Mouse (Mus musculus) hindbrain, embryonic 14.5 days (tissue): Measurements from ENCODE around the gene 1700013G24Rik. TPM values are rescaled to one million over a fixed set of nuclear protein-coding genes. Genes with fewer than 3 reads are reported as not detected.

Experiments
- ATAC-seq: fragments of 200-750 bp; cut with Nextera tagmentation; 2 replicates; pipeline ENCODE4 v1.8.0; 2017; ENCODE audit warnings: moderate number of reproducible peaks, mild to moderate bottlenecking, moderate TSS enrichment, moderate library complexity; ENCODE audit not compliant: low FRiP score
- DNase-seq: peaks from one replicate; pipeline ENCODE4 v3.0.0-alpha.2; 2015; ENCODE audit warnings: low spot score
- H3K27ac ChIP-seq: fragments of 300-500 bp; sonication (generic); 2 replicates; pipeline ENCODE4 v1.5.1; 2014; ENCODE audit warnings: mild to moderate bottlenecking, moderate library complexity
- H3K27me3 ChIP-seq: fragments of 300-500 bp; sonication (generic); 2 replicates; pipeline ENCODE4 v1.6.1; 2014; ENCODE audit warnings: mild to moderate bottlenecking, low read length, mixed read lengths; ENCODE audit not compliant: control insufficient read depth, insufficient read depth
- H3K36me3 ChIP-seq: fragments of 300-500 bp; sonication (generic); replicated peaks from 2 replicates; pipeline ENCODE4 v1.6.1; 2014; ENCODE audit not compliant: control insufficient read depth, insufficient read depth
- H3K4me1 ChIP-seq: fragments of 300-500 bp; sonication (generic); replicated peaks from 2 replicates; pipeline ENCODE4 v1.6.1; 2014; ENCODE audit warnings: antibody characterized with exemption, low read length, mixed read lengths; ENCODE audit not compliant: control insufficient read depth, insufficient read depth
- H3K4me2 ChIP-seq: fragments of 300-500 bp; sonication (generic); replicated peaks from 2 replicates; pipeline ENCODE4 v1.6.1; 2014; ENCODE audit warnings: mild to moderate bottlenecking, moderate library complexity
- H3K4me3 ChIP-seq: fragments of 300-500 bp; sonication (generic); replicated peaks from 2 replicates; pipeline ENCODE4 v1.5.1; 2014; ENCODE audit warnings: mild to moderate bottlenecking, low read length
- H3K9ac ChIP-seq: fragments of 300-500 bp; sonication (generic); 2 replicates; pipeline ENCODE4 v1.6.1; 2014
- H3K9me3 ChIP-seq: fragments of 300-500 bp; sonication (generic); 2 replicates; pipeline ENCODE4 v1.6.1; 2016; ENCODE audit warnings: low read length; ENCODE audit not compliant: control insufficient read depth
- WGBS: fragments of 180-500 bp; shearing (Covaris S2); extraction: QIAGEN DNeasy Blood & Tissue Kit; methylation state at CpG from one replicate; pipeline ENCODE4 v1.1.7; 2014; 5-methylcytosine and 5-hydroxymethylcytosine counted together
- polyA plus RNA-seq: library from polyadenylated mRNA; unstranded; fragments of >200 nt; fragmentation: Nextera tagmentation; extraction: Ambion mirVana; gene quantifications from 2 replicates; pipeline ENCODE4 v1.2.1, GENCODE M21; 2014

The 1700013G24Rik gene
- polyA plus RNA-seq, 1 experiment from 2014 or later = not detected

- Histone ChIP-seq H3K4me1 (peaks cover 20% of the 10 kb centered on the region), H3K4me2 (no peak overlapping the region), H3K27ac (no peak overlapping the region), H3K4me3 (no peak overlapping the region), H3K9ac (no peak overlapping the region), H3K9me3 (no peaks in the 10 kb centered on the region), H3K36me3 (no peaks in the 10 kb centered on the region), H3K27me3 (no peaks in the 10 kb centered on the region)
- DNase-seq = no peak
- WGBS = 16% methylated on average over 19 of the region's 19 CpGs
- ATAC-seq = no peak
Measured at GRCm38 (mm10) chr4:137480191-137480992, 27.3 kb downstream of the 1700013G24Rik start.

GRCm38 (mm10) chr4:137480993-137481340 is 27.9 kb downstream of the 1700013G24Rik start:
- H3K36me3 ChIP-seq = no peaks in the 10 kb centered on the region
- H3K4me3 ChIP-seq = no peak overlapping the region
- peaks cover 25% of the 10 kb centered on the region for H3K4me1 ChIP-seq
- H3K27ac ChIP-seq = no peak overlapping the region
- H3K4me2 ChIP-seq = no peak overlapping the region
- ATAC-seq = no peak
- 23% methylated on average over 1 of the region's 1 CpGs for WGBS
- H3K9ac ChIP-seq = no peak overlapping the region
- H3K9me3 ChIP-seq = no peaks in the 10 kb centered on the region
- no peaks in the 10 kb centered on the region for H3K27me3 ChIP-seq
- DNase-seq = no peak

- no peak overlapping the region for H3K9ac ChIP-seq
- no peaks in the 10 kb centered on the region for H3K36me3 ChIP-seq
- WGBS = 61% methylated on average over 13 of the region's 13 CpGs
- no peak overlapping the region for H3K27ac ChIP-seq
- H3K4me1 ChIP-seq = peaks cover 25% of the 10 kb centered on the region
- no peaks in the 10 kb centered on the region for H3K27me3 ChIP-seq
- ATAC-seq (no peak), DNase-seq (no peak)
- no peaks in the 10 kb centered on the region for H3K9me3 ChIP-seq
- H3K4me2 ChIP-seq = no peak overlapping the region
- H3K4me3 ChIP-seq = no peak overlapping the region
Measured at GRCm38 (mm10) chr4:137481381-137482030, 28.4 kb downstream of the 1700013G24Rik start.

- no peak overlapping the region for H3K9ac ChIP-seq
- H3K4me1 ChIP-seq = peaks cover 35% of the 10 kb centered on the region
- ATAC-seq = no peak
- no peaks in the 10 kb centered on the region for H3K36me3 ChIP-seq
- no peaks in the 10 kb centered on the region for H3K9me3 ChIP-seq
- no peak overlapping the region for H3K4me2 ChIP-seq
- H3K27me3 ChIP-seq = no peaks in the 10 kb centered on the region
- H3K4me3 ChIP-seq = no peak overlapping the region
- H3K27ac ChIP-seq = no peak overlapping the region
- DNase-seq = no peak
- WGBS = 75% methylated on average over 16 of the region's 16 CpGs
Measured at GRCm38 (mm10) chr4:137483871-137484270, 30.8 kb downstream of the 1700013G24Rik start.

DNA sequence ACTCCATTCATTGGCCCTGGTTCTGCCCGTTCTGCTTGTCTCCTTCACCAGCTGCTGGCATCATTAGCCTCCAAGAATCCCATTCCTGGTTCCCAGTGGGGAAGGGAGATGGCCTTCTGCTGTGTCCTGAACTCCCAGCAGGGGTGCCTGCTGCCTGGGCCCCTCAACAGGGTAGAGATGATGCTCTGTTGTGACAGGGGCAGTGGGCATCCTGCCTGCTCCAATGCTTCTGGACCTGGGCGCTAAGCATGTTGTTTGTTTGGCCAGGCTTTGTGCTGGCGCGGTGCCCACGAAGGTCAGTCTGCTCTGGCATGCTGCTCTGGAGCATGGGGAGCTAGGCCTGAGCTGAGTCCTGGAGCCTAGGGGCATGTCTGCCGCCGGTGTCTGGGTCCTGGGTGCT is 31.5 kb downstream of the 1700013G24Rik start:
- no peaks in the 10 kb centered on the region for H3K9me3 ChIP-seq
- peaks cover 39% of the 10 kb centered on the region for H3K4me1 ChIP-seq
- no peak overlapping the region for H3K4me2 ChIP-seq
- WGBS = 63% methylated on average over 7 of the region's 7 CpGs
- DNase-seq (peak; percentile 55), ATAC-seq (no peak)
- H3K4me3 ChIP-seq = no peak overlapping the region
- H3K27me3 ChIP-seq = no peaks in the 10 kb centered on the region
- H3K9ac ChIP-seq = no peak overlapping the region
- H3K27ac ChIP-seq = no peak overlapping the region
- H3K36me3 ChIP-seq = no peaks in the 10 kb centered on the region

DNA sequence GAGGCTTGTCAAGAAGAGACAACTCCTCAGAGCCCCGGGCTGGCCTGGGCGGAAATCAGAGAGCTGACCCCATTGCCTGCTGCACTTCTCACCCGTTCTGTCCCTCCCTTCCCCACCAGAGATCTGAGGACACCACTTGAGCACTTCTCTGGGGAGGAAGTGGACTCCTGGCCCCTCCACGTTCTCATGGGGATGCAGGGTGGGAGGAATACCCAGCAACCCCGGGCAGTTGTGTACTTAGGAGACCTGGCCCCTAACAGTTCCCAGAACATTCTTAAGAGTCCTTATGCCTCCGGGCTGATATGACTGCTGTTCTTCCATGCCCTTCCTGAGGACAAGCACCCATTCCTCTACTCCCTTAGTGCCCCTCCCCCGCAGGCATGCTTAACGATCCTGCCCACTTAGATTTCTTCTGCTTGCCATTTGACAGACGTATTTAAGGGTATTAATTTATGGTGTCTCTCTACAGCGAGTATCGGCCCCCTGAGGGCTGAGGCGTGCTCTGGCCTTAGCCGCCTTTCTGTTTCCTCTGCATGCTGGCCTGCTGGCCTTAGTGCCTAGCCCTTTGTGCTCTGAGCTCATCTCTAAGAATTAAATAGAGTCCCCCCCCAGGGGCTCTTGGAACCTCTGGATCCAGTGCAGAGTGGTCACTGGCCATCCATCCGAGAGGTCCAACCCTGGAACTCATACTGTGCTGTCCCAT is 32.3 kb downstream of the 1700013G24Rik start:
- DNase-seq = no peak

DNA sequence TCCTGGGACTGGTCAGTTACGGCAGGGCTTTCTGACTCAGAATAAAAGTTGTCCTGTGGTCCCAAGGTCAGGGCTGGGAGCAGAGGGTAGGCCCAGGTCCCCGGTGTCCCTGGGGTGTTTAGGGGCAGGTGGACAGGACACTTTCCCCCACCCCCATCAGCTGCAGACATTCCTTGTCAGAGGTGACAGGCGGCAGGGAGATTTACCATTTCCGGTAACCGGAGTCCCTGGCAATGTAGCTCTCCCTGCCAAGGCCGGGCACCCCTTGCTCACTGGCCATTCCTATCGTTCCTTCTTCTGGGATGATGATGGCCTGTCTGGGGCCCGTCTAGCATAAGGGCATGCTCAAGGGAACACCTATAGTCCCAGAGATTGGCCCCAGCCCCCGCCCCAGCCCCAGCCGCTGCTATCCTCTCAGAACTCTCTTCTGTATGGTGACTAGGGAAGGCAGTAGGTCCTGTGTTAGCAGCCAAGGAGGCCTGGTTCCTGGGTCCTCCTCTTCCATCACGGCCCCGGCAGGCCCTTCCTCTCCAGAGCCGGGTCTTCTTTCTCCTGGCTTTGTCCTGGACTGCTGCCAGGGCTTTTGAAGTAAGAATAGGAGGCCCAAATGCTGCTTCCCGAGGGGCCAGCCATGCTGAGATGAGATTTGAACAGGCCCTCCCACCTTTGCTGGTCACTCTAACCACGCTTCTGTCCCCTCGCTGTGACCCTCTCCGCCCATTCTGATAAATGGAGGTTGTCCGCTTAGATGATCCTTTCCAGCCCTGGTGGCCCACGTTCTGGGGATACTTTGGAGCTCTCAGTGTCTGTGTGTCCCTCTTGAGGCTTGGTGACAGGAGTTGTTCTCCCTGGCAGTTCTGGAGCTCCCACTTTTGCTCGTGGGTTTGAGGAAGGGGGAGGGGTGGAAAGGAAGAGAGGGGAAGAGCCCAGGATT is 33.3 kb downstream of the 1700013G24Rik start:
- no peak overlapping the region for H3K27ac ChIP-seq
- no peak overlapping the region for H3K4me3 ChIP-seq
- no peak overlapping the region for H3K4me2 ChIP-seq
- DNase-seq (no peak), ATAC-seq (no peak)
- H3K36me3 ChIP-seq = no peaks in the 10 kb centered on the region
- H3K9ac ChIP-seq = no peak overlapping the region
- no peaks in the 10 kb centered on the region for H3K27me3 ChIP-seq
- no peaks in the 10 kb centered on the region for H3K9me3 ChIP-seq
- H3K4me1 ChIP-seq = peaks cover 35% of the 10 kb centered on the region
- WGBS = 37% methylated on average over 20 of the region's 20 CpGs

More for the DNA sequence above, 32.3 kb downstream of the 1700013G24Rik start:
- ATAC-seq = no peak
- Histone ChIP-seq H3K4me3 (no peak overlapping the region), H3K4me1 (peaks cover 35% of the 10 kb centered on the region), H3K9ac (no peak overlapping the region), H3K4me2 (no peak overlapping the region), H3K9me3 (no peaks in the 10 kb centered on the region), H3K27ac (no peak overlapping the region), H3K36me3 (no peaks in the 10 kb centered on the region), H3K27me3 (no peaks in the 10 kb centered on the region)
- WGBS = 47% methylated on average over 14 of the region's 14 CpGs

DNA sequence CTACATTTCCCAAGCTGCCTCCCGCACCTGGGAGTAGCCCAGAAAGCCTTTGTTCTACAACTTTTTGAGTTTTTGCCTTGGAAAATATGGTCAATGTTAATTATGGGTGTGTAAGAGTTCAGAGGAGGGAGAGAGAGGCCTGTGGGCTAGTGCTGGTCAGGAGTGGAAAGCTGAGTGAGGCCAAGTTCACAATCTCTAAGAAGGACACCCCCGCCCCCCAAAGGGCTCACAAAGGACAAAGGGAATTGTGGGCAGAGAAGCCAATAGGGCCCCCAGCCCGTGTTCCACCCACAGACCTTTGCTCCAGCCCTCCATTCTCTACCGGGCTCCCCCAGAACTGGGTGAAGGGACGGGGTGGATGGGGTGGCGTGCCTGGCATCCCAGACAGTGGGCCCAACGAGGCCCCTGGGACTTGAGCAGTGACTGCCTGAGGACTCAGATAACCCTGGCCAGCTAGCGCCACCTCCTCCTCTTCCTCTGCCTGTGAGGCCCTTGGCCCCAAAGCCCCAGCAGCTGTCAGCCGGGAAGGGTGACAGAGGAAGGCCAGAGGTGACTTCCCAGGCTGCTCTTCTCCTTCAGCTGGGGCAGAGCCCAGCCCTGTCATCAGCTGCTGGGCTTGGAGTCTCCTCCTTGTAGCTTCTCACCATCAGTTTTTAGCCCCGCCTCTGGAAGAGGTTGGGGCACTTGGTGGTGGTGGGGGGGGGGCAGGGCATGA is 34.4 kb downstream of the 1700013G24Rik start:
- no peak overlapping the region for H3K9ac ChIP-seq
- no peak for ATAC-seq
- no peak overlapping the region for H3K4me2 ChIP-seq
- H3K9me3 ChIP-seq = no peaks in the 10 kb centered on the region
- 46% methylated on average over 10 of the region's 10 CpGs for WGBS
- H3K4me1 ChIP-seq = peaks cover 35% of the 10 kb centered on the region
- H3K4me3 ChIP-seq = no peak overlapping the region
- no peaks in the 10 kb centered on the region for H3K36me3 ChIP-seq
- no peak overlapping the region for H3K27ac ChIP-seq
- no peaks in the 10 kb centered on the region for H3K27me3 ChIP-seq
- DNase-seq = no peak
